ENCODE assay signal across 8 mouse cellular contexts in the genomic region with DNA sequence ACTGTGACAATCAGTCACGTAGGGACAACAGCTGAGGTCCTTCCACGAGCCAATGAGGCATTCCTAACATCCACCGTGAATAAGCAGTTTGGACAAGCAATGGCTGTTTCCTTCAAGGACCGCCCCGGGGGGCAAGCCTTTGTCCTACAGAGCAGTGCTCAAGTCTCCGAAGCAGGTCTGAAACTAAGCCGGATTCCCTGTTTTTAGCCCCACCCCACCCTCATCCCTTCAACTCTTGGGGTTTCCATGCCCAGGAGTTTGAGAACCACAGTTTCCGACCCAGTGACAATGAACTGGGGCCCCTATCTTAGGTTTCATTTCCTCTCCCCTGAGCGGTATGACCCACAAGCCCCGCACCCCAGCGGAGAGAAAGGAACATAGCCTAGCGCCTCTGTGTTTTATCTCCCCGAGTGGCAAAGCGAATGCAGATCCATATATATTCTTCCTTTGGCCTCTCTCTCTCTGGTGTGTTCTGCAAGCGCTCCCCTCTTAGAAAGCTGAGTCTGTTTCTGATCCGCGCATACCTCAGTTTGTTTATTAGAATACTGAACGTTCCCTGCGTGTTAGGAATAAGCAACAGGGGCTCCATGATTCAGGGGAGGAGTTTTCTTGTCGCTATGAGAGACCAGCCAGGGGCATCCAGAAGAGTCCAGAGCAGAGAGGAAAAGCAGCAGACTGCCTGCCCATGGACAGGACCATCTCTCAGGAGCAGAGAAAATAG. TPM values are rescaled to one million over a fixed set of nuclear protein-coding genes. Genes with fewer than 3 reads are reported as not detected.
DNase-seq lines count a peak whose midpoint lies in the region; ATAC-seq and TF ChIP-seq lines count a peak whose summit lies in the region.

No protein-coding gene starts in this region.

- 22% methylated on average over 20 of the region's 20 CpGs for WGBS in heart, embryonic 11.5 days (ENCODE audit: insufficient replicate concordance)
- 26% methylated on average over 20 of the region's 20 CpGs for WGBS in limb, embryonic 13.5 days
- 12% methylated on average over 20 of the region's 20 CpGs for WGBS in midbrain, embryonic 12.5 days
- 13% methylated on average over 20 of the region's 20 CpGs for WGBS in stomach, embryonic 15.5 days

- no peaks in the 10 kb centered on the region for H3K9me3 ChIP-seq in heart, embryonic 11.5 days (replicated peaks; ENCODE audit: control insufficient read depth, low read length)
- no peaks in the 10 kb centered on the region for H3K9me3 ChIP-seq in limb, embryonic 13.5 days
- no peaks in the 10 kb centered on the region for H3K9me3 ChIP-seq in midbrain, embryonic 12.5 days
- H3K9me3 ChIP-seq in stomach, embryonic 15.5 days = no peaks in the 10 kb centered on the region

- no peak for ATAC-seq in heart, embryonic 11.5 days (replicated peaks; ENCODE audit: insufficient number of reproducible peaks, low FRiP score, low TSS enrichment)
- ATAC-seq in limb, embryonic 13.5 days (ENCODE audit: low FRiP score, low read depth) = 0 out of 2 replicates have a peak, but pooled peaks have one; percentile 18
- peak; percentile 71 for ATAC-seq in midbrain, embryonic 12.5 days (ENCODE audit: low FRiP score, low read depth)
- no peak for ATAC-seq in stomach, embryonic 15.5 days (ENCODE audit: insufficient read depth, low FRiP score, low read depth)

- peaks cover 18% of the 10 kb centered on the region for H3K4me1 ChIP-seq in bone marrow macrophage, adult 2 months (ENCODE audit: control insufficient read depth, insufficient read depth, low read length)
- peaks cover 4% of the 10 kb centered on the region; the same call in 1 of the 2 replicates for H3K4me1 ChIP-seq in heart, embryonic 11.5 days (ENCODE audit: control insufficient read depth, insufficient read depth, low read length)
- peaks cover 14% of the 10 kb centered on the region; the same call in 1 of the 2 replicates for H3K4me1 ChIP-seq in limb, embryonic 13.5 days
- H3K4me1 ChIP-seq in midbrain, embryonic 12.5 days = peaks cover 12% of the 10 kb centered on the region
- H3K4me1 ChIP-seq in stomach, embryonic 15.5 days = peaks cover 25% of the 10 kb centered on the region

- H3K4me3 ChIP-seq in bone marrow macrophage, adult 2 months (ENCODE audit: insufficient read depth, low read length) = peak overlapping the region; percentile 38
- peak overlapping the region; percentile 13 for H3K4me3 ChIP-seq in heart, embryonic 11.5 days (ENCODE audit: low read depth, low read length)
- no peak overlapping the region for H3K4me3 ChIP-seq in limb, embryonic 13.5 days
- peak overlapping the region; percentile 18; the same call in 1 of the 2 replicates for H3K4me3 ChIP-seq in midbrain, embryonic 12.5 days
- peak overlapping the region; percentile 21 for H3K4me3 ChIP-seq in stomach, embryonic 15.5 days (replicated peaks)

- H3K27me3 ChIP-seq in heart, embryonic 11.5 days (ENCODE audit: control insufficient read depth, insufficient read depth, low read length) = no peaks in the 10 kb centered on the region
- no peaks in the 10 kb centered on the region for H3K27me3 ChIP-seq in limb, embryonic 13.5 days
- peaks cover 23% of the 10 kb centered on the region; the same call in 1 of the 2 replicates for H3K27me3 ChIP-seq in midbrain, embryonic 12.5 days
- no peaks in the 10 kb centered on the region for H3K27me3 ChIP-seq in stomach, embryonic 15.5 days (replicated peaks)

- TF ChIP-seq CTCF in bone marrow macrophage, adult 2 months (IDR thresholded peaks at IDR 0.05; ENCODE audit: low read depth, low read length) = no peak

- peak overlapping the region; percentile 67 for H3K4me2 ChIP-seq in heart, embryonic 11.5 days
- H3K4me2 ChIP-seq in limb, embryonic 13.5 days (replicated peaks) = peak overlapping the region; percentile 48
- H3K4me2 ChIP-seq in midbrain, embryonic 12.5 days (replicated peaks) = peak overlapping the region; percentile 47
- peak overlapping the region; percentile 53 for H3K4me2 ChIP-seq in stomach, embryonic 15.5 days

- no peaks in the 10 kb centered on the region for H3K36me3 ChIP-seq in heart, embryonic 11.5 days (ENCODE audit: control insufficient read depth, insufficient read depth, low read length)
- H3K36me3 ChIP-seq in limb, embryonic 13.5 days = peaks cover 10% of the 10 kb centered on the region
- no peaks in the 10 kb centered on the region for H3K36me3 ChIP-seq in midbrain, embryonic 12.5 days
- H3K36me3 ChIP-seq in stomach, embryonic 15.5 days = no peaks in the 10 kb centered on the region

- no peak overlapping the region for H3K27ac ChIP-seq in bone marrow macrophage, adult 2 months (ENCODE audit: insufficient read depth, low read depth, low read length)
- H3K27ac ChIP-seq in heart, embryonic 11.5 days (ENCODE audit: low read depth, low read length) = no peak overlapping the region
- no peak overlapping the region for H3K27ac ChIP-seq in limb, embryonic 13.5 days
- H3K27ac ChIP-seq in midbrain, embryonic 12.5 days (replicated peaks) = no peak overlapping the region
- peak overlapping the region; percentile 77 for H3K27ac ChIP-seq in stomach, embryonic 15.5 days

- peak; percentile 75 for DNase-seq in 416B (ENCODE audit: low read depth)
- DNase-seq in urinary bladder, adult 2 months (ENCODE audit: low spot score) = no peak
- no peak for DNase-seq in testis, postnatal 14 days (ENCODE audit: low spot score)

- H3K9ac ChIP-seq in heart, embryonic 11.5 days (ENCODE audit: low read depth, low read length) = peak overlapping the region; percentile 39; the same call in 1 of the 2 replicates
- no peak overlapping the region for H3K9ac ChIP-seq in limb, embryonic 13.5 days
- H3K9ac ChIP-seq in midbrain, embryonic 12.5 days (replicated peaks) = no peak overlapping the region
- H3K9ac ChIP-seq in stomach, embryonic 15.5 days = no peak overlapping the region

- no peak for TF ChIP-seq POLR2A in bone marrow macrophage, adult 2 months (IDR thresholded peaks at IDR 0.05; ENCODE audit: borderline replicate concordance, low read depth, low read length)

RNA-seq across cellular contexts. Expression of a gene that starts 0.8 kb away (rescaled TPM):
- 9.1 and 12.4 TPM in 2 replicates for polyA plus RNA-seq in bone marrow macrophage, adult 2 months (2012; ENCODE audit: insufficient read depth, insufficient read length, missing spikeins)
- 0.54 and 1.2 TPM in 2 replicates for polyA plus RNA-seq in heart, embryonic 11.5 days (2014; fragmentation: Nextera tagmentation; extraction: Ambion mirVana)
- 0.57 and 0.94 TPM in 2 replicates for polyA plus RNA-seq in limb, embryonic 13.5 days (2015; fragmentation: Nextera tagmentation; extraction: Ambion mirVana)
- polyA plus RNA-seq in midbrain, embryonic 12.5 days (2016; fragmentation: Nextera tagmentation; extraction: Ambion mirVana) = 0.36 and 0.45 TPM in 2 replicates
- polyA plus RNA-seq in stomach, embryonic 15.5 days (2015; fragmentation: Nextera tagmentation; extraction: Ambion mirVana) = 16.8 and 21.9 TPM in 2 replicates
- polyA plus RNA-seq in urinary bladder, adult 2 months (2012; rRNA removed) = 41.1 and 42.0 TPM in 2 replicates

RNA-seq across cellular contexts. Expression of a gene that starts 16.8 kb away (rescaled TPM):
- 12.8 and 14.6 TPM in 2 replicates for polyA plus RNA-seq in bone marrow macrophage, adult 2 months (2012; ENCODE audit: insufficient read depth, insufficient read length, missing spikeins)
- polyA plus RNA-seq in heart, embryonic 11.5 days (2014; fragmentation: Nextera tagmentation; extraction: Ambion mirVana) = 27.5 and 33.8 TPM in 2 replicates
- polyA plus RNA-seq in limb, embryonic 13.5 days (2015; fragmentation: Nextera tagmentation; extraction: Ambion mirVana) = 41.0 and 42.0 TPM in 2 replicates
- 50.1 and 51.3 TPM in 2 replicates for polyA plus RNA-seq in midbrain, embryonic 12.5 days (2016; fragmentation: Nextera tagmentation; extraction: Ambion mirVana)
- polyA plus RNA-seq in stomach, embryonic 15.5 days (2015; fragmentation: Nextera tagmentation; extraction: Ambion mirVana) = 37.9 and 39.8 TPM in 2 replicates
- polyA plus RNA-seq in urinary bladder, adult 2 months (2012; rRNA removed) = 29.1 and 30.7 TPM in 2 replicates

Comparison
In these comparisons a context has a peak if more than half of its experiments do, and no peak if none do; other contexts are left out.
1. ATAC-seq: peak in limb, embryonic 13.5 days (single experiment) and midbrain, embryonic 12.5 days (single experiment); none in heart, embryonic 11.5 days (single experiment) and stomach, embryonic 15.5 days (single experiment).
2. Peak in every context shown above with its lines, with median percentiles within 50 percentile points of each other: H3K4me2 ChIP-seq.